Mouse (Mus musculus): ENCODE measurements around the gene Ccdc38. TPM values are rescaled to one million over a fixed set of nuclear protein-coding genes. Genes with fewer than 3 reads are reported as not detected.
A peak's percentile ranks its signal among the peaks of the same experiment; 100 is the strongest.

Ccdc38 gene
- total RNA-seq, 2 experiments from 2014 or later: not detected

- intact Hi-C loops (cut with DNase I): no loop called here
Measured at GRCm38 (mm10) chr10:93602309-93602708, 61.9 kb downstream of the Ccdc38 start.

GRCm38 (mm10) chr10:93603256-93603655 lies 62.8 kb downstream of the Ccdc38 start:
- intact Hi-C loops (cut with DNase I): no loop called here
- no peak for DNase-seq

More at GRCm38 (mm10) chr10:93602309-93602708, 61.9 kb downstream of the Ccdc38 start:
- no peak for DNase-seq

DNA sequence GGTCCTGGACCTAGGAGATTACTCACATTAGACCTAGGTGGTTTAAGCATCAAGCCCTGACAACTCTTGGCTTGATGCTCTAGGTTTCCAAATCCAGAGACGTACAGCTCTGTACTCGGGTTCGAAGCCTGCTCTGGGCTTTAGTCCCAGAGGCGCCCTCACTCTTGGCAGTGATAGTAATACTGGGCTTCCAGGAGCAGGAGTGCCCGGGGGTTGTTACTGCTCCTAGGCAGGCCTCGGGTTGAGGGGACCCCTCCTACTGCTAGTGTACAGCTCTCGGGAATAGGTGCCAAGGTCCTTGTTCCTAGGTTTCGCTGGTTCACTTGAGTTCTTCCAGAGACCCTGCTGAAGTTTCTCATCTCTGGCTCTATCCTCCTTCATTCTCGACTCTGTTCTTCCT lies 65.9 kb downstream of the Ccdc38 start:
- DNase-seq: no peak
- intact Hi-C loops (cut with DNase I): no loop called here

DNA sequence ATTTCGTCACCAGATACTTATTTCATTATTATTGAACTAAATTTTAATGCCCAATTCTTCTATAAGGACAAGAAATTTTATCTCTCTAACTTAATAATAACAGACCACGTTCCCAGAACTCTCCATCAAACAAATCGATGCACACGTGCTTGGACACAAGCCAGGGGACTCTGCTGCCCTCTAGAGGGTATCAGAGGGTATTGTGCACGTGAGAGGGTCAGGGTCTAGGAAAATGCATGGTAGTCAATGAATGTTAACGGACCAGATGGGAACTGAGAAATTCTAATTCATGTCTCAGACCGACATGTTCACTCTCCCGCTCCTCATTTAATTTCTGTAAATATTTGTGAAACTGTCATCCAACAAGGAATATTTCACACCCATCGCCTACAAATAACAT lies 67.6 kb downstream of the Ccdc38 start:
- DNase-seq: no peak
- intact Hi-C loops (cut with DNase I): no loop called here

DNA sequence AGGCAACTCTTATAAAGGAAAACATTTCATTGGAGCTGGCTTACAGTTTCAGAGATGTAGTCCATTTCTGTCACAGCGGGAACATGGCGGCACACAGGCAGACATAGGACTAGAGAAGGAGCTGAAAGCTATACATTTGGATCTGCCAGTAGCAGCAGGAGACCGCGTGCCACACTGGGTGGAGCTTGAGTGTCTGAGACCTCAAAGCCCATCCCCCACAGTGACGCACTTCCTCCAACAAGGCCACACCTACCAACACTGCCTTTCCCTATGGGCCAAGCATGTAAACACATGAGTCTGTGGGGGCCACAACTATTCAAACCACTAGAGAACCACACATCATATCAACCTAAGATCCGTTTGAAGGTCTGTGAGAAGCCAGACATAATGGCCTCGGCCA lies 68.8 kb downstream of the Ccdc38 start:
- DNase-seq: no peak
- intact Hi-C loops (cut with DNase I): no loop called here

DNA sequence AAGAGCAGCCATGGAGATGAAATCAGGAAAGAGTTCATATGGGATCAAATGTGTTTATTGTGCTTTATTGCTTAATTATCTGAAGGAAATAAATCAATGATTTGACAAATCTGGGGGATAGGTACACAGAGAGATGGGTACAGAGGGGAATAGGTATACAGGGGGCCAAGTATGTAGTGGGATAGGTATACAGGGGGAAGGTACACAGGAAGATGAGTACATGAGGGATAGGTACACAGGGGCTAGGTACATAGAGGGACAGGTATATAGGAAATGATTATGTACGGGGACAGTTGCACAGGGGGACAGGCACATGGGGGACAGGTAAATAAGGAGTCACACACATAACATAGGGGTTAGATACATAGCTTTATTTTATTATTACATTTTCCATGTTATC lies 70.5 kb downstream of the Ccdc38 start:
- intact Hi-C loops (cut with DNase I): loop anchor here (2.0 kb wide), 2 partner anchors 166 to 202 kb away; no protein-coding TSS in a partner anchor
- DNase-seq: no peak

DNA sequence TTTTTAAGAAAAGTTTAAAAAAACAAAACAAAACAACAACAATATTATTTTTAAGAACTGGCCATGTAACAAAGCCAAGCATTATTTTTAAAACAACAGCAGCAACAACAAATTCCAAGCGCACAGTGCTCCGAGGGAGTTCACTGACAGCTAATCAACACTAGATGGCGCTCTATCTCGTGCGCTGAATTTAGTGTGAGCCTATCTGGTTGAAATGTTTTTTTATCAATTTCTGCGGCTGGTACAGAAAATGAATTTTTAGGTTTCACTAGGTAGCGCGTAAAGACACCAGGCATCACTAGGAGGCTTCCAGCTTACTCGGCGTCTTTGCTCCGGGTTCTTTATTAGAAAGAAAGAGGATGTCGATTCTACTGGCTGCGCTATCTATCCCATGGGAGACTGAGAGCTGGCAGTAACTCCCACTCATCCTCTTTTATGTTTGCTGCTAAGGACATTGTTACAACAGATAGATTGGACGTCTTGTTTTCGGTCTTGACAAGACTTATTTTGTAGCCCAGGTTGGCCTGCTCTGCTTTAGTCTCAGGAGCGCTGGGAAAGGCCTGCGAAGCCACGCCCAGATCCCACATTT lies 71.1 kb downstream of the Ccdc38 start:
- DNase-seq: peak; percentile 32 to 56
- intact Hi-C loops (cut with DNase I): loop anchor here (2.0 kb wide), 3 partner anchors 29 to 201 kb away; partner anchors contain the start of gene Ntn4

GRCm38 (mm10) chr10:93614850-93615249 lies 74.4 kb downstream of the Ccdc38 start:
- intact Hi-C loops (cut with DNase I): no loop called here
- DNase-seq: no peak

- intact Hi-C loops (cut with DNase I): no loop called here
- DNase-seq: peak; percentile 14 to 16
Measured at GRCm38 (mm10) chr10:93620438-93621179, 80.2 kb downstream of the Ccdc38 start.

DNA sequence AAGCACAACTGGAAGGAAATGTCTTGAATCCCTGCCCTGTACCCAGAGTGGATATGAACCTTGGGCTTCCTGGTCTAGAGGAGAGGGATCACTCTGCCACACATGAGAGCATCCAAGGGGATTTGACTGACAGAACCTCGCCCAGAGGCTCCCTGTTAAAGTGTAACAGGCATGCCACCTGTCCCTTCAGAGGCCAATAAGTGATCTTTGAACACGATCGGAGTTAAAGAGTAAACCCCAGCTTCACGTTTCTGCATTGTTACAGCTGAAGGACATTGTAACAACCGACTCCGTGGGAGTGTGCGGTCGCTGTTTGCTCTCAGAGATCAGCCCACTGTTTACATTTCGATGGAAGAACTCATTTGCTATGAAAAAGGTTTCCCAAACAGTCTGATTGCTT lies 83.3 kb downstream of the Ccdc38 start:
- DNase-seq: no peak
- intact Hi-C loops (cut with DNase I): no loop called here

DNA sequence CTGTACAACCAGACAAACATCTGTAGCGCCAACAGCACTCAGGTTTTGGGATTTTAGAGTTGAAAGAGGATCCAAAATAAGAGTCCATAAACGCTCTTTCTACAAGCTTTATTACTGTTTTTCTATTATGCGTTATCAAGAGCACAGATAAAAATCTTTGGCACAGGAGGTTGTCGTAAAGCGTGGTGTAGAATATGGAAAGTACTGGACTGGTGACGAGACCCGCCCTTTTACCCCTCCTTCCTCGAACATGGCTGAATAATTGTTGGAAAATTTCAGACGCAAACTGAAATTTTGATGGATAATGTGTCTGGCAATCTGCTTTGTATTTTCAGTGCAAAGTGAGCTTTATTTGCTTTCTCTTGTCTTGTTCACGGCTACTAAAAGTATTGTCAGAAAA lies 83.7 kb downstream of the Ccdc38 start:
- DNase-seq: no peak
- intact Hi-C loops (cut with DNase I): no loop called here

GRCm38 (mm10) chr10:93630310-93630709 lies 89.9 kb downstream of the Ccdc38 start:
- no peak for DNase-seq
- intact Hi-C loops (cut with DNase I): no loop called here

- intact Hi-C loops (cut with DNase I): no loop called here
- no peak for DNase-seq
Measured at GRCm38 (mm10) chr10:93632086-93632485, 91.7 kb downstream of the Ccdc38 start.

- intact Hi-C loops (cut with DNase I): no loop called here
Measured at GRCm38 (mm10) chr10:93633563-93633962, 93.1 kb downstream of the Ccdc38 start.

More at GRCm38 (mm10) chr10:93633563-93633962, 93.1 kb downstream of the Ccdc38 start:
- no peak for DNase-seq

Other genes with a start within 250 kb of the Ccdc38 start
- 100 to 1,000 TPM; 106 to 115 TPM for gene Elk3, start 229.5 kb upstream of the Ccdc38 start, total RNA-seq (2021)
- 10 to 100 TPM; 55.5 to 65.4 TPM for gene Lta4h, start 87.2 kb upstream of the Ccdc38 start, total RNA-seq (2021)
- not detected for gene Hal, start 51.9 kb upstream of the Ccdc38 start, total RNA-seq (2021)
- gene Amdhd1, start 599 bp upstream of the Ccdc38 start, total RNA-seq (2021): under 1 TPM in 1 of 2 experiments, not detected in 1; 0.10 TPM
- 10 to 100 TPM; 12.2 to 16.2 TPM for gene Snrpf, start 49.1 kb downstream of the Ccdc38 start, total RNA-seq (2021)
- 10 to 100 TPM; 24.6 to 36.4 TPM for gene Ntn4, start 100.0 kb downstream of the Ccdc38 start, total RNA-seq (2021)

All from heart, postnatal 10 days (tissue).